Mouse (Mus musculus): ENCODE data around the gene Plcb3.

Plcb3 gene

DNA sequence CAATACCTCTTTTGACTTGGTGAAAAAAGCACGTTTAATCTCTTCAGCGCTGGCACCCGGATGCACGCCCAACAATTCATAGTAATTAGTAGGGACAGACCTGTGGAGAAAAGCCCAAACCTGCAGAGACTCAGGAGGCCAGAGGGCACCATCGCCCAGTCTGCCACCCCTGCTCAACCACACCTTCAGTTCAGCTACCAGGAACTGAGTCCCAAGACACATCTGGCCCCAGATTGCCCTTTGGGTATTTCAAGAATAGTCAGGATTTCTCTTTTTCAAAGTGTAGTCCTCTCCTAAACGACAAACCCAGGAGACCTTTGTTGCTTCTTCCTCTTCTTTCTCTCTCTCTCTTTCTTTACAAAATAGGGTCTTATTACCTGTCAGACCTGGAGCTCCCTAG lies 14.4 kb upstream of the Plcb3 start:
- no peak for DNase-seq (ENCODE audit: low spot score)

DNA sequence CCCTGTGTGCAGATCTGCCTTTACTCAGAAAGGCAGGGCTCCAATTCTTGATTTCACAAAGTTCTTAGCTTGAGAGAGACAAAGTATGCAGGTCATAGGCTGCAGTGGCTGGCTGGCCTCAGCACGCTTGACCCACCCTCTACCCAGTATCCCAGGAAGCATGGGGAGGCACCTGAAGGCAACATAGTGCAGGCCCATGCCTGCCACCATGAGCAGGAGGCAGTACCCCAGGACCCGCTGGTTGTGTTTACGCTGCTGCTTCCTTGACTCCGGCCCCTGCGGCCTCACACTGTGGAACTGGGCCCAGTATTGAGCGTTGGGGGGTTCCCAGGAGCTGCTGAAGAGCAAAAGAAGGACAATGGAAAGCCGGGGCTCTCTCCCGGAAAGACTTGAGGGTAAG lies 13.0 kb upstream of the Plcb3 start:
- DNase-seq (ENCODE audit: low spot score), result no peak

GRCm38 (mm10) chr19:6987904-6988285 lies 11.6 kb upstream of the Plcb3 start:
- DNase-seq (ENCODE audit: low spot score), result no peak

DNA sequence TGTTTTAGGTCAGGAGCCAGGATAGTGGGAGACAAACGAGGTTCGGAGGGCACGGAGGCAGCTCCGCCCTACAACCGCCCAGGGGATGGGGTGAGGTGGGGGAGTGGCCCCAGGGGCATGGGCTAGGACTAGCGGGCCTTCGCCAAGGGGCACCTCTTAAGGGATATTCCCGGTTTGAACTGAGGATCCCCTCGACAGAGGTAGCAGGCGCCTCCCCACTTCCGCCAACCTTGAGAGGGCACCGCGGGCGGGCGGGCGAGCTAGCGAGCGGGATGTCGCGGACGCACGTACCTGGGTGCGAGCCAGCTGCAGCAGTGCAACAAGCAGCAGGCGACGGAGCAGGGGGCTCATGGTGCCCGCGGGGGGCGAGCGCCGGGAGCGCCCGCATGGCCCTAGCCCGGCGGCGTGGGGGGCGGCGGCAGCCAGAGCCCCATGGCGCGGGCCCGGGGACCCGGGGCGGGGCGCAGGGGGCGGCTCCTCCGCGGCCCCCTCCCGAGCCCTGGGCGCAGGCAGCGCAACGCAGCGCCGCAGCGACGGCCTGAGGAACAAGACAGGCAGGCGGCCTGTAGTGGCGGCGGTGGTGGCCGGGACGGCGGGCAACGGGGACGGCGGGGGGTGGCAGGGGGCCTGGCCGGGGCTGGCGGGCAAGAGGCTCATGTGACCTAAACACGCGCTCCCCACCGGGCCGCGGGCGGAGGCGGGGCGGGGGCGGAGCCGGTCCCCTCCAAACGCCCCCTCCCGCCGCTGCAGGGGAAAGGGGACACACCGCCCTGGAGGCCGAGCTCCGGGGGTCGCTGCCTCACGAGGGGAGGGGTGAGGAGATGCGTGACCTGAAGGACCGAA lies 11.0 kb upstream of the Plcb3 start, which contains the start of gene Vegfb:
Gene Vegfb (minus strand): TSS at position 591 of the 843 bp plus-strand sequence.
- DNase-seq (ENCODE audit: low spot score), result peak; percentile 54

GRCm38 (mm10) chr19:6985951-6986708 lies 9.9 kb upstream of the Plcb3 start:
- no peak for DNase-seq (ENCODE audit: low spot score)

DNA sequence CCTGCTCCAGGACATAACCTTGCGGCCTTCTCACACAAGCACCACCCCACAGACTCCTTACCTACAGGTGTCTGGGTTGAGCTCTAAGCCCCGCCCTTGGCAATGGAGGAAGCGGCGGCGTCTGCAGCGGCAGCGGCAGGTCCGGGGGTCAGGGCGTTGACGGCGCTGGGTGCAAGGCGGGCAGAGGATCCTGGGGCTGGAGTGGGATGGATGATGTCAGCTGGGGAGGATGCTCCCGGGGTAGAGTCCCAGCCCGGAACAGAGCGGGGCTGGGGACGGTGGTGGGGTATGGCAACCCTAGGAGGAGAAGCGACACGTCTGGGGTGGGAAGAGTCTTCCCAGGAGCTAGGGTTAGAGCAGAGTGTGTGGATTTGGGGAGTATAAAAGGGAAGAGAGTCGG lies 9.0 kb upstream of the Plcb3 start:
- no peak for DNase-seq (ENCODE audit: low spot score)

- no peak for DNase-seq (ENCODE audit: low spot score)
Measured at GRCm38 (mm10) chr19:6983621-6984020, 7.4 kb upstream of the Plcb3 start.

GRCm38 (mm10) chr19:6981465-6981864 lies 5.2 kb upstream of the Plcb3 start:
- no peak for DNase-seq (ENCODE audit: low spot score)

DNA sequence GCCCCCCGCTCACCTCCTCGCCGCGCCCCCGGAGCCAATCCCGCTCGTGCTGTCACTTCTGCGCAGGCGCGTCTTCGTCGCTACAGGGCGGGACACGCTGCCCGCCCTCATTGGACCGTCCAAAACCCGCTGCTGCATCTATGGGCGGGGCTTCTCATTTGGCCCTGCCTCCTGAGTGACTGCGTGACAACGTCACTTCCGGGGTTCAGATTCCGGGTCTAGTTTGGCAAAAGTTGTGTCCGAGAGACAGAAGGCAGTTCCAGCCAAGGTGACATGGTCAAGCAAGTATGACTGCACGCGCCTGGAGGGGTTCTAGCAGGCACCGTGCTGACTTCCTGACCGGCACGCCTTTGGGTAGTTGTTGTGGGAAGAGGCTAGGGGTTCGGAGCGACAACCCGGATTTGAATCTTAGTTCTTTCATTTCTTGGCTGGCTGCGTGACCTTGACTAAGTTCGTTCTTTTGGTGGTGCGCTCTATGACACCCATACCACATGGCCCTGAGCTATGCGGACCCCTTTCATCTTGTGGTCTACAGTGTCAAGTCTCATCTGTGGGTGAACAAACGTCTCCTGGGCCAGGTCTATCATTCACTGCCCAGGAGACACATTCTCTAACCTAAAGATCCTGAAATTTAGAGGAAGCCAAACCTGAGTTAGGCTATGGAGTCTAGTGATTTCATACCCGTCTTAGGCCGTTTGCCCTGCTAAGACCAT lies 4.3 kb upstream of the Plcb3 start, which contains the start of gene Fkbp2:
Gene Fkbp2 (minus strand): TSS at position 121 of the 713 bp plus-strand sequence.
- DNase-seq (ENCODE audit: low spot score), result peak; percentile 99

DNA sequence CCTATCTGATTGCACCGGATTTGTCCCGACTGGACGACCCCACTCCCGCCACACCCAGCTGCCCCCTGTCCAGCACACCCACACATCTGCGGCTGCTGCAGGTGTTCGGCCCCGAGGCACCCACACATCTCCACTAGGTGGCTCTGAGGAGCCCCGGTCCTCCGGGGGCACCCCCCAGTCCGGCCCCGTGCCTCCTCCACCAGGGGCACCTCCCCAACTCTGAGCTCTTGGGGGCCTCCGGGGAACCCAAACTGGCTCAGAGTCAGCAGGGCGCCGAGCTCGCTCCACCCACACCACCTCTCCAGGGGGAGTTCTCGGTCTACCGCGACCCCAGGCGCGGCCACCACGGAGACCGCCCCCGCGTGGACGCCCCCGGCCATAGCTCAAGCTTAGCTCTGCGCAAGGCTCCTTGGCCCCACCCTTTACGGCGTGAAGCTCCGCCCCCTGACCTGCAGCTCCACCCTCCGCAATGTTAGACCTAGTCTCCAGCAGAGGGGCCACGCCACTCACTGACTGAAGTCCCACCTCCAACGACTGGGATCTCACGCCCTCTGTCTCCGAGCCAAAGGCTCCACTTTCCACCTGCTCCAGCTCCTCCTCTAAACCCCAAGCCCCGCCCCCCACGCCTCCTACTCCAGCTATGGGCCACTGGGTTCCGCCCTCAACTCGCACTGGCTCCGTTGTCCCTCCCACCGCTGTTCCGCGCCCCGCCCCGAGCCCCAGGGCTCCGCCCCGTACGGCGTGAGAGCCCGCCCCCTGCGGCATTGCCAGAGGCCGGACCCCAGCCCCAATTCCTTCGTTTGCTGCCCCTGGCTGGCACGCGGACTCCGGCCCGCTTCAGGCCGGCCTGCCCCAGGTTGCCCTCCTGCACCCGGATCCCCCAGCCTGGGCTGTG lies 3.5 kb upstream of the Plcb3 start:
- peak; percentile 100 for DNase-seq (ENCODE audit: low spot score)

DNA sequence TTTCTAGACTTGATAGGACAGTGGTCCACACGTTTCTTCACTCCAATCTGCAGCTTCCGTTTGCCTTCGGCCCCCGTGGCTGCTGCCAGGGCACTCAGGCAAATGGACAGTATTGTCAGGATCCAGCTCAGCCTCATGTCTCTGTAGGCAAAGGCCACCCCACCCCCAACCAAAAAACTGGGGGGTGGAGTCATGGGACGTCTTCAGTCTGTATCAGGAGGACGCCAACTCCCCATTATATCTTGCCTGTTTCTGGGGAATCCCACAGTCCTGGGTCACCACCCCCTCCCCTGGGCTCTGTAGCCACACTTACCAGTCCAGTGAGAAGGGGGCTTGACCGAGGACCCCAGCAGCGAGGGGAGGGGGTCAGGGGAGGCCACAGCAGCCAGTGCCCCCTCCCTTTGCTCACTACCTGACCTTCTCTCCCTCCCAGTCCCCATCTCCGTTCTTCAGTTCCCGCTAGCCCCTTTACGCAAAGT lies 2.8 kb upstream of the Plcb3 start:
- DNase-seq (ENCODE audit: low spot score), result no peak

DNA sequence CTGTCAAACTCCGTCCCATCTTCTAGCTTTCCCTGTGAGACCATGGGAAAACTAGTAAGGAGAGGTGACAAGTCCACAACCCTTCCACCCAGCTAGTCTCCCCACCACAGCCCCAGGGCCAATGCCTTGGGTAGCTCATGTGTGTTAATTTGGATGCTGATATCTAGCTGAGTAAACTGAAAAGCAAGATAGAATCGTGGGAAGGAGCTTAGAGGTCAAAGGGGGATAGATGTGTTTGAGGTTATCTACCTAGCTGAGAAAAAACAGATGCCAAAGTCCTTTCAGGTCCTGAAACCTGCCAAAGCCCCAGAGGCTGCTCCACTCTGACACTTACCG lies 2.3 kb upstream of the Plcb3 start:
- DNase-seq (ENCODE audit: low spot score), result no peak

GRCm38 (mm10) chr19:6977759-6978638 lies 1.7 kb upstream of the Plcb3 start:
- DNase-seq (ENCODE audit: low spot score), result no peak

DNA sequence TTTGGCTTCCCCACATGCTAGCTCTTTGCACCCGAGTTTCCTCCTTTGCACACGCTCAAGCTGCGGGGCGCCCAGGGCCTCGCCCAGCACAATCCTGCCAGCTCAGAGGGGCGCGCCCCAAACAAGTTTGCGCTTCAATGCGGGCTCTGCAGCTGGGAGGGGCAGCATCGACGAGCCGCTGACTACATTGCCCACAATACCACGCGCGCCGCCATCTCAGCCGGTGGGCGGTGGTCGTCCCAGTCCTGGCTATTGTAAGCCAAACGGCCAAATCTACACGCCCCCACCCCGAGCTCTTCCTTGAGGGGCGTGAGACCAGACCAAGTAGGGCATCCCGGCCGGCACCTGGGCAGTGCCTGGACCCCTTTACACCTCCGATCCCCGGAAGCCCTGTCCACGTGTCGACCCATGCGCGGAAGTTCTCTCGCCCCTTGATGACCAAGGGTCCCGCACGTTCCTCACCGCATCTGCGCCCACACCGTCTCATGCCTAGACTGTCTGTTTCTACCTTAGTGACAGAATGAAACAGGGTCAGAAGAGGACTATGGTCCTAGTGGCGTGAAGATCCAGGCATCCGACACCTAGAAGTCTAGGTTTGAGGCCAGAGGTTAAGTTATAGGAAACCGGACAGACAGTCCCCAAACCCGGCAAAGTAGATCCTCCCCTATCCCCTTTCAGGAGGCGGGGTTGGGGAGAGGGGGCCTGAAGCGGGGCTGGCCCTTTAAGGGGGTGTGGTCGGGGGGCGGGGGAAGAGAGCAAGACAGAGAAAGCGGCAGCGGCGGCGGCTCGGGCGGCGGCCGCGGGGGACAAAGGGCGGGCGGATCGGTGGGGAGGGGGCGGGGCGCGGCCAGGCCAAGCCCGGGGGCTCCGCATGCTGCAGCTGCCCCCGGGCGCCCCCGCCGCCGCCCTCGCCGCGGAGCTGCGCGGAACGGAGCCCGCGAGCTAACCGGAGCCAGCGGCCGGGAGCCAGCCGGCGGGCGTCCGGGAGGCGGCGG lies 1.8 kb downstream of the Plcb3 start, which contains the start of gene Ppp1r14b:
Gene Ppp1r14b (plus strand): TSS at position 758 of the 995 bp plus-strand sequence.
- DNase-seq (ENCODE audit: low spot score), result peak; percentile 78

GRCm38 (mm10) chr19:6973581-6974190 lies 2.6 kb downstream of the Plcb3 start:
- no peak for DNase-seq (ENCODE audit: low spot score)

DNA sequence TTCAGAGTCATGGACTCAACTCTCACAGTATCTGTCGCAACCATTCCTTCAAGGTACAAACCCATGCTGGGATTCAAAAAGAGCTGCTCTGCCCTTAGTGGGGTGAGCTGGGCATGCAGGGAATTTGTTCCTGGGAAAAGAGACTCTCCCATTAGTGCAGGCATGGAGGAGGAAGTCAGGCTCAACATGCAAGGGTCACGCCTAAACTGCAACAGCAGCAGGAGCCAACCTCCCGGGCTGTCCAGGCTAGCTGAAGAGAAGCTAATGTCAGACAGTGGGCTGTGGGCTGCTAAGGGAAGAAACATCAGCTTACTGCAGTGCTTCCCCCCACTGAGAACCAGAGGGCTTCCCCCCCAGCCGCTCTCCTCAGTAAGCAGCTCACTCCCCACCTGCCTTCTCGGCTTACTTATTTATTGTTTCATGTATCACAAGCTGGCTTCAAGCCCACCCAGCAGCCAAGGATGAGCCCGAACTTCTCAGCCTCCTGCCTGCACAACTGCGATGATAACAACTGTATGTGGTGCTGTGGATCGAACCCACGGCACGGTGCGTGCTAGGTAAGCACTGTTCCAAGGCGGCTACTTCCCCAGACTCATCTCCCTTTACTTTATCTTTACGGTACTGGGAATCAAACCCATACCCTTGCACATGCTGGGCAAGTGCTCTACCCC lies 3.9 kb downstream of the Plcb3 start:
- DNase-seq (ENCODE audit: low spot score), result no peak

DNA sequence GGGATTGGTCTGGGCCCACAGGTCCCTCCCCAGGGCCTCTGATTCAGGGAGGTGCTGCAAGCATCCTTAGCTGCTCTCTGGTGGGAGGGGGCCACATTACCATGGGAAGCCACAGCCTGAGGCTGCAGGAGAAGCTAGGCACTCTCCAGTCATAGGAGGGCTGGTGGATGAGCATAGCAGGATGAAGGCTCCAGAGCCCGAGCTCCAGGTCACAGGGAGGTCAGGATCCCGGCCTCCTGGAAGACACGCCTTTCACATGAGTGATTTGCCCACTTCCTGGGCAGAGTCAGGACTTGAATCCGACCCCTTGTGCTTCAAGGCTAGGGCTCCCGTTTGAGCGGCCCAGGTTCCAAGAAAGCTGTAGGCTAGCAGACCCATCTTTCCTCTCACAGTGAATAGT lies 4.6 kb downstream of the Plcb3 start:
- no peak for DNase-seq (ENCODE audit: low spot score)

DNA sequence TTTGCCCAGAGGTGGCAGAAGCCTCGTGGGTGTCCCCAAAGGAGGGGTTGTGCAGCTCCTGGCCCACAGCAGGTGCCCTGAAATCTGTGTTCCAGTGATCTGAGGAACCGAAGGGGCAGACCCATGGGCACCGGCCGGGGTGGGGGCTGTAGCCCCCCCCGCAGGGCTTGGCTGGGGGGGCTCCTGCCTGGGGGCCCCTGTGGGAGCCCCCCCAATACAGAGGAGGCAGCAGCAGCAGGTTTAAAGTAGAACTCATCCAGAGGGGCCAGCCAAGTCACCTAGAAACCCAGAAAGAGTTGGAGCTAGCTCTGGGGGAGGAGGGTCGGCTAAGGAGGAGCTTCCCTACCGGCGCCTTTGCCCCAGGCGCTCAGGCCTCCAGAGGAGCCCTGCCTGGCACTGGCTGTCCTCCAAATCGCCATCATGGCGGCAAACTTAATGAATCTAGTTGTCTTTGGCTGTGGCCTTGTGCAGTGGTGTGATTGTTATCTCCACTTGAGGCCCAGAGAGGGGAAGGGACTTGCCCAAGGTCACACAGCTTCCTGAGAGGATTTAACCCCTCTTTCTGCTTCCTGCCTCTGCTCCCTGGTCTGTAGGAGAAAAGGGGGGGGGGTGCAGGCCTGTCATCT lies 5.7 kb downstream of the Plcb3 start:
- no peak for DNase-seq (ENCODE audit: low spot score)

Data from lung, postnatal 25 days (tissue).